Mouse (Mus musculus) gastrocnemius, adult 2 months (tissue): ENCODE measurements around the gene Dido1. TPM values are rescaled to one million over a fixed set of nuclear protein-coding genes. Genes with fewer than 3 reads are reported as not detected.

ENCODE experiments used
- DNase-seq: peaks from one replicate; pipeline ENCODE4 v3.0.0; 2022
- H3K27ac ChIP-seq: fragments of 200-600 bp; 2 replicates; pipeline ENCODE4 v1.8.1; 2022; ENCODE audit warnings: mild to moderate bottlenecking
- H3K4me3 ChIP-seq: fragments of 200-600 bp; 2 replicates; pipeline ENCODE4 v1.8.1; 2022; ENCODE audit warnings: mild to moderate bottlenecking, moderate library complexity
- CTCF ChIP-seq: fragments of 200-600 bp; IDR thresholded peaks from 2 replicates; pipeline ENCODE4 v1.8.1; 2022; ENCODE audit warnings: antibody characterized with exemption, mild to moderate bottlenecking, moderate library complexity
- intact Hi-C: fragments of 180-260 bp; cut with DNase I; formaldehyde crosslinking; loops from one replicate; pipeline ENCODE4 v1.15.1; 2025
- total RNA-seq, 2 experiments: library from RNA; stranded (reverse); gene quantifications; 2 replicates each; pipeline ENCODE4 v1.2.3; 2021

Dido1 gene
- total RNA-seq, 2 experiments from 2014 or later = 18.6 to 22.4 TPM

GRCm38 (mm10) chr2:180711527-180711926 lies 1.7 kb upstream of the Dido1 start:
- peak overlapping the region; percentile 100 for H3K4me3 ChIP-seq
- no peak for TF ChIP-seq CTCF
- peak overlapping the region; percentile 96 for H3K27ac ChIP-seq
- intact Hi-C loops = loop anchor here (2.0 kb wide), 1 partner anchor 33 kb away; no protein-coding TSS in a partner anchor
- no peak for DNase-seq

- TF ChIP-seq CTCF = no peak
- no peak for DNase-seq
- peak overlapping the region; percentile 96 for H3K27ac ChIP-seq
- intact Hi-C loops = loop anchor here (2.0 kb wide), 1 partner anchor 32 kb away; no protein-coding TSS in a partner anchor
- H3K4me3 ChIP-seq = peak overlapping the region; percentile 100
Observed at GRCm38 (mm10) chr2:180710276-180711155, 717 bp upstream of the Dido1 start.

GRCm38 (mm10) chr2:180709023-180709922 lies 526 bp downstream of the Dido1 start:
- TF ChIP-seq CTCF = no peak
- DNase-seq = no peak
- intact Hi-C loops = no loop called here
- H3K4me3 ChIP-seq = peak overlapping the region; percentile 100
- H3K27ac ChIP-seq = peak overlapping the region; percentile 96

GRCm38 (mm10) chr2:180705975-180706374 lies 3.8 kb downstream of the Dido1 start:
- no peak for TF ChIP-seq CTCF
- intact Hi-C loops = no loop called here
- DNase-seq = no peak
- Histone ChIP-seq H3K27ac (peak overlapping the region; percentile 78), H3K4me3 (no peak overlapping the region)

- H3K4me3 ChIP-seq = peak overlapping the region; percentile 40
- TF ChIP-seq CTCF = no peak
- H3K27ac ChIP-seq = peak overlapping the region; percentile 78
- intact Hi-C loops = no loop called here
- no peak for DNase-seq
Observed at GRCm38 (mm10) chr2:180705066-180705465, 4.7 kb downstream of the Dido1 start.

- peak overlapping the region; percentile 40 for H3K4me3 ChIP-seq
- intact Hi-C loops = no loop called here
- no peak for TF ChIP-seq CTCF
- H3K27ac ChIP-seq = peak overlapping the region; percentile 78
- DNase-seq = peak; percentile 61
Observed at GRCm38 (mm10) chr2:180704591-180704990, 5.2 kb downstream of the Dido1 start.

- Histone ChIP-seq H3K4me3 (no peak overlapping the region), H3K27ac (peak overlapping the region; percentile 78)
- intact Hi-C loops = no loop called here
- DNase-seq = no peak
- no peak for TF ChIP-seq CTCF
Observed at GRCm38 (mm10) chr2:180703645-180704359, 6.0 kb downstream of the Dido1 start.

GRCm38 (mm10) chr2:180703175-180703574 lies 6.6 kb downstream of the Dido1 start:
- Histone ChIP-seq H3K27ac (peak overlapping the region; percentile 98), H3K4me3 (no peak overlapping the region; the same call in 1 of the 2 replicates)
- no peak for DNase-seq
- intact Hi-C loops = no loop called here
- no peak for TF ChIP-seq CTCF

- H3K4me3 ChIP-seq = peak overlapping the region; percentile 95
- no peak for DNase-seq
- intact Hi-C loops = no loop called here
- H3K27ac ChIP-seq = peak overlapping the region; percentile 98
- TF ChIP-seq CTCF = no peak
Observed at GRCm38 (mm10) chr2:180702701-180703149, 7.1 kb downstream of the Dido1 start.

- peak overlapping the region; percentile 95 for H3K4me3 ChIP-seq
- DNase-seq = peak; percentile 96
- TF ChIP-seq CTCF = 0 out of 2 replicates have a peak, but pooled peaks have one; percentile 1
- H3K27ac ChIP-seq = peak overlapping the region; percentile 98
- intact Hi-C loops = no loop called here
Observed at GRCm38 (mm10) chr2:180701767-180702621, 7.8 kb downstream of the Dido1 start.
